Mouse (Mus musculus): ENCODE data around the gene Dlx2.

Gene Dlx2

DNA sequence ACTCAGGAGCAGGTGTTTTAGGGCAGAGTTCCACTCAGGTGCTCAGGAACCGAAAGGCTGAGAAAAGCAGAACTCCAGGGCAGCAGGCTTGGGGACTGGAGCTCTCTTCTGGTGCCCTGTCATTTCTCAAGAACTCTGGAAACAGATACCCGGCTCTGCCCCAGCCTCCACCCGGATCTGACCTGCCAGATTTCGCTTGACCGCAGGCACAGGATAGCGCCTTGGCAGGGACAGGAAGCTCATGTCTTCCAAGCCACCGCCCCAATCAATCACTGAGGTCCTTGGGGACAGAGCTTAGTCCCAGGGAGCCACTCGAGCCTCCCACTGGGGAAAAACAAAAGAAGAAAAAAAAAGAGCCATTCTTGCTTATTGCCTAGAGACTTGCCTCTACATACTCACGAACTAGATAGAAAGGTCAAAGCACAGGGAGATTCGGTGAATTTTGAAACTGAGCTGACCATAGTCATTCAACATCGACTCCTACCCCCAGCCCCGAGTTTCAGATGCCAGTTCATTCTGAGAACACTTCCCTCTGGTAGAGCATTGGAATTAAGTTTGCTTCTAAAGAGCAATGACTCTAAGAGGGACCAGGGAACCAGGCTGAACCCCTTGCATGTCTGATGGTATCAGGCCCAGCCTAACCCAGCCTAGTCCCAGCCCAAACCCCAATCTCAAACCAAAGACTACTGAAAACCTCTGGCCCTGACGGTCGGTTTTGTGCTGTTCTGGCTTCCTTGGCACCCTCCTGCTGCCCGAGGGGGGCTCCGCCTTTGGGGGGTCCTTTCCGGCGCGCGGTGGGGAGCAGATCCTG is 12.1 kb downstream of the Dlx2 start:
- DNase-seq: peak; percentile 80

DNA sequence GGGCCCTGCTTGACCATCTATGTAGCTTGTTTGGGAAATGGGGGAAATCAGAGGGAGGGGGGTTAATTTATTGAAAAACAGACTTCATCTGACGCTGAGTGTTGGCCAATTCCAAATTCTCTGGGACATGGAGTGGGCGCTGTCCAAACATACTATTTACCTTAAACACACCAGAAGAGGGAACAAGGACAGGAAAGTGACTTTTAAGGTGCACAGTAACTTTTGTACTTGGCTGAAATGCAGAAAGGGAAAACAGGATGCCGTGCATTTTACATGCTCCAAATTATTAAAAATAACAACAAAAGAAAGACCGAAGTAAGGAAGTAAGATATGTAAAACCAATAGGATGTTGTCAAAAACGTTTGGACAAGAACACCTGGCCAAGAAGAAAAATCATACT is 13.5 kb downstream of the Dlx2 start:
- DNase-seq: no peak

DNA sequence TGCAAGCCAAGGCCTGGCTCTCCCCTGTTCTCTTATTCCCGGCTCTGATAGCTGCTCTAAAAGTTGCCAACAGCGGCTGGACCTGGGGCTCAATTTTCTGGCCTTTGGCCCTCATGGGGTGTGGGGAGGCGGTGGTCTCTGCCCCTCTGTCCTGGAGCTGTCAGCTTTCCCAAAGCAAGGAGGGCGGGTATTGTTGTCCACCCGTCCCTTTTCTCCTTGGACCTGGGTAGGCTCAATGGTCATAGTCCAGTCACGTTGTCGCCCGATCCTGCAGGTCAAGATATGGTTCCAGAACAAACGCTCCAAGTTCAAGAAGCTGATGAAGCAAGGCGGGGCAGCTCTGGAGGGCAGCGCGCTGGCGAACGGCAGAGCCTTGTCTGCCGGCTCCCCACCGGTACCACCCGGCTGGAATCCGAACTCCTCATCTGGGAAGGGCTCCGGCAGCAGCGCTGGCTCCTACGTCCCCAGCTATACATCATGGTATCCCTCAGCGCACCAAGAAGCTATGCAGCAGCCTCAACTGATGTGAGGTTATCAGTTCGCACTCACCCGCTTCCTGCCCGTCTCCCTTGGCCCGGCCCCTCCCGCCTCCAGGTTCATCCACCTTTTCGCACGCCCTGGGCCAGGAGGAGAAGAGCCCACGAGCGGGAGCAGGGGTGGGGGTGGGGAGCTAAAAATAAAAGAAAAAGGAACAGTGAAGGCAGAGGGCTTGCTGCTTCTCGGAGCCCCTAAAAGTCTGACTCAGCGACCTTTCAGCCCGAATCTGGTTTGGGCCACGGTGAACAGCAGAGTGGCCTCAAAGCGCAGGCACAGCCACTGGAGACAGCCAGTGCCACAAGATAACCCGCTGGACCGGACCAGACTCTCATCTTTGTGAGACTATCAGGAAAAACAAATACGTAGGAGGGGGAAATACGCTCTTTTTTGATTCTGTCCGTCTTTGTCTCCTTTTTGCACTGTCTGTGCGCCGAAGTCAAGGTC is 14.3 kb downstream of the Dlx2 start:
- DNase-seq: peak; percentile 78

DNA sequence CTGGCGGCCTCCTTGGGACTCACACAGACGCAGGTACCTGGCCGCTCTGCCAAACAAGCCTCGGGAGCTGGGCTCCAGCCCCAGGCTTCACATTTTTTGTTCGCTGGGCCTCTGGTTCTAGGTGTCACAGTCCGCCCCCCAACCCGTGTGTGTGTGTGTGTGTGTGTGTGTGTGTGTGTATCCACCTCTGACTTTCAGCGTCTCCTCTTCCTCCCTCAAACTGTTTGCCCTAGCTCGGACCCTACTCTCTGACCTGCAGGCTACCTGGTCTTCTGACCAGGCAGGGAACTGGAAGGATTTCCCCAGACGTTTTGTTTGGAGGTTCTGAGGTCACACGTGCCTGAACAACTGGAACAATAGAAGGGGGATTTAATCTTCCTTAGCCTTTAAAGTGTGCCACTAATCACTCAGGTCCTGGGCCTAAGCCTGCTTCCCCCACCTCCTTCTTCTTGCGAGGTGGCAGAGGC is 15.4 kb downstream of the Dlx2 start:
- peak; percentile 51 for DNase-seq

DNA sequence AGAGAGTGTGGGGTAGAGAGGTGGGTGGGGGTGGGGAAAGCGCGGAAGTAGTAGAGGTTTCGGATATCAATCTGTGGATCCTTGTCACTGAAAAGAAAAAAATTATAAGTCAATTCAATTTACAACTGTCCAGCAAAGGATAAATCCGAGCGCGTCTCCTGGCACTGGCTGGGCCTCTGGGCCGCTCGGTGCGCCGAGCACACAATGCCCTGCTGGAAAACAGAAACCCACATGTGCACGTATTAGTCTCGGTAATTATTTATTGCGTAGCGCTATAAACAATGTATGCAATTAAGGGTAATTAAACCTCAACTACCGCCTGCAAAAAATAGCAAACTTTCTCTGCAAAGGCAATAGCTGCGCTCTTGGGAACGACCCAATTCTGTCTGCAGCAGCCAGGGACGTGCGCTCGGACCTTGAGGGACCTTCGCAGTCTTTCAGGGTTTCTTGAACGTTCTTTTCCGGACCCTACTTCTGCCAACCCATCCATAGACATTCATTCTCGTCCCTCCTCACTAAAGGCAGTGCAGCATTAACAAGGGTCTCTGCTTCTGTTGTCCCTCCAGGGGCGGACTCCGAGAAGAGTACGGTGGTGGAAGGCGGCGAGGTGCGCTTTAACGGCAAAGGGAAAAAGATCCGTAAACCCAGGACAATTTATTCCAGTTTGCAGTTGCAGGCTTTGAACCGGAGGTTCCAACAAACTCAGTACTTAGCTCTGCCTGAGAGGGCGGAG is 16.0 kb downstream of the Dlx2 start:
- DNase-seq: peak; percentile 83

DNA sequence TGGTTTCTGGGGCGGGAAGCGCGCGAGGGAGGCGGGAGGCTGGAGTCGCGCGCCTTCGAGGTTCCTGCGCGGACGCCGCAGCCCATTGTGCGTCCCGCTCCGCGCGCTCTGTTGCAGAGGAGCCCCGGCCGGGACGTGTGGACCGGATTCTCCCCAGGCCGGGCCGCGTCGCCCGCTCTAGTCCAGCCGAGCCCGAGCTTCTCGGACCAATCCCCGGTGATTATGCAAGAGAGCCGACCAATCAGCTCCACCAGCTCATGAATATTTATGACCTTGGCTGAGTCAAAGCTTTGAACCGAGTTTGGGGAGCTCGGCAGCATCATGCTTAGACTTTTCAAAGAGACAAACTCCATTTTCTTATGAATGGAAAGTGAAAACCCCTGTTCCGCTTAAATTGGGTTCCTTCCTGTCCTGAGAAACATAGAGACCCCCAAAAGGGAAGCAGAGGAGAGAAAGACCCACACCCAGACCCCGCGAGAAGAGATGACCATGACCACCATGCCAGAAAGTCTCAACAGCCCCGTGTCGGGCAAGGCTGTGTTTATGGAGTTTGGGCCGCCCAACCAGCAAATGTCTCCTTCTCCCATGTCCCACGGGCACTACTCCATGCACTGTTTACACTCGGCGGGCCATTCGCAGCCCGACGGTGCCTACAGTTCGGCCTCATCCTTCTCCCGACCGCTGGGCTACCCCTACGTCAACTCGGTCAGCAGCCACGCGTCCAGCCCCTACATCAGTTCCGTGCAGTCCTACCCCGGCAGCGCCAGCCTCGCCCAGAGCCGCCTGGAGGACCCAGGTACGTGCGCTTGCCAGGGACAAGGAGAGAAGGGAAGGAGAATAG is 16.8 kb downstream of the Dlx2 start:
- DNase-seq: peak; percentile 98

DNA sequence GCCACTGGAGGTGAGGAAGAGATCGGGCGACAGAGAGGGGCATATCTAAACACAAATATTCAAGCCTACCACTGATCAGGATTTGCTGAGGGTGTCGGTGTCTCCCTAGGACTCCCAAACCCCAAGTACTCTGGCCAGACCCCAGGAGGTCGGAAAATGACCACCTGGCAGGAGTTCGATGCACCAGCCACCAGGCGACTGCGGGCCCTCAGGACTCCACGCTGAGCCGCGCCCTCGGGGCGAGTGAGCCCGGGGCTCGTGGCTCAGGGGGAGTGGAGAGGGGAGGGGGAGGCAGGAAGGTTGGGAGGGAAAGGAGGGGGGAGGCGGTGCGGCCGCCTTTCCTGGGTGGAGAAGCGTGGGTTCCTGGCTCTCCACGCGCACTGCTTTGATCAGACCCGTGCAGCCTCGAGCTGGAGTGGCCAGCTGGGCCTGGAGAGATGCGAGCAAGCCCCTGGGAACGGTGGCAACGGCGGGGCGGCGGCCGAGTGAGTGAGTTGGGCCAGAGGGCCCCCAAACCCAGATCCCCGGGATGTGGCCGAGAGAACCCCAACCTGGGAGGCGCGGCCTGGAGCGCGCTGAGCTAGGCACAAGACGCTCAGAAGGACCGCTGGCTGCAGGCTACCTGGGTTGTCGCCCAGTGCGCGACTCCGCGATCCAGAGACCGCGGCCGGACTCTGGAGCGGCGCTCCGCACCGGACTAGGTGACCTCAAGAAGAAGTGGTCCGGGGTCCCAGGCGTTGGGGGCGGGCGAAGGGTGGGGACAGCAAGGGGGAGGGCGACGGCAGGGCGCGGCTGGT is 17.6 kb downstream of the Dlx2 start:
- DNase-seq: peak; percentile 87

DNA sequence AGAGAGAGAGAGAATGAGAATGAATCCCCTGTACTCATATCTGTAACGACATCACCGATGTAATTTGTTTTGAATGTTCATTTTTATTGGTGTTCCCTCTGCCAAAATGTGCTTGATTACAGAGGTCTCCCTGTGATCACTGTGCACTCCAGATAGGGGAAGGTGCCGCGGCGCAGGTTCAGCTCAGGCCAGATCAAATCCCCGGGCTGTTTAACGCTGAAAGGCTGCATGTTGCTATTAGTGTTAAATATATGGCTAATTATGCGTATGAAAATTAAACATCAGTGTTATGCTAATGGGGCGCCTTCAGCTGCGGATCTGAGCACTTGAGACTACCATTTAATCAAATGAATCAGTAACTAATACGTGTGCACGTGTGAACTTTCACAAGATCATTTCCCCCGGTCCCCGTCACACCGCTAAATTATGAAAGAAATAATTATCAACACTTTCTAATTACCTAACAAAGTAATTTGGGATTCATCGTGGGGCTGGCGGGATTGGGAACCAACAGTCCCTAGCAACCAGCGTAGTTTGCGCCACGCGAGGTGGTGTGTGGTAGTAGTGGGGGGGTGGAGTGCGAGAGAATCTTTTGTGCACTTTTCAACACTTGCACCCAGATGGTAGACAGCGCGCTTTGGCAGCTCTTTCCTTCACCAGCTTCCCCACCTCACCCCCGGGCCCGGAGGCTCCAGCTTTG is 18.4 kb downstream of the Dlx2 start, which contains the start of gene Dlx1:
Gene Dlx1 (plus strand): TSS at position 100 of the 700 bp plus-strand sequence.
- peak; percentile 86 for DNase-seq

DNA sequence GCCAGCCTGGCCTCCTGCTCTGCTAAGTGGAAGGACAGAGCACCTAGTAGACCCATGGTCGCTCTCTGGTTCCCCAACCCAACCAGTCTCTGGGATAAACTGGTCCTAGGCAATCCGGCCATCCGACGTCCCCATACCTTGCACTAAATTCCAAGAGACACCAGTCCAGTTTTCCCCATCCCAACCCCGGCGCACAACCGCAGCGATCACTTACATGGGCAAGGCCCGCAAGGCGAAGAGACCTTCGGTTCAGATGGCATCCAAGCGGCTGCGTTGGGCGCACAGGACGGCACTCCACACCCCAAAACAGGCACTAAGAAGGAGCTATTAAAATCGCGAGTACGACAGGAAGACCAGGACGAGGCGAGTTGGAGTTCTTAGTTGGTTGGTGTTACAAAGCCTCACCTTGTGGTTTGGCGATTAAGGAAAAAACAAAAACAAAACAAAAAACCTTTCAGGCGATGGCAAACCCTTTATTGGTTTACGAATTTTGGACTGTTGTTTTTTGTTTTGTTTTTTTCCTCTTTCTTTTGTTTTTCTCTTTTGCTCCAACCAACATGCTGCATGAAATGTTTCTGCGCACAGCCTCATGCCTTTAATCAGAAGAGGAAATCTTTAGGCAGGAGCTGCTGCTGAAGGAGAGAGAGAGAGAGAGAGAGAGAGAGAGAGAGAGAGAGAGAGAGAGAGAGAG is 19.1 kb downstream of the Dlx2 start:
- DNase-seq: no peak

DNA sequence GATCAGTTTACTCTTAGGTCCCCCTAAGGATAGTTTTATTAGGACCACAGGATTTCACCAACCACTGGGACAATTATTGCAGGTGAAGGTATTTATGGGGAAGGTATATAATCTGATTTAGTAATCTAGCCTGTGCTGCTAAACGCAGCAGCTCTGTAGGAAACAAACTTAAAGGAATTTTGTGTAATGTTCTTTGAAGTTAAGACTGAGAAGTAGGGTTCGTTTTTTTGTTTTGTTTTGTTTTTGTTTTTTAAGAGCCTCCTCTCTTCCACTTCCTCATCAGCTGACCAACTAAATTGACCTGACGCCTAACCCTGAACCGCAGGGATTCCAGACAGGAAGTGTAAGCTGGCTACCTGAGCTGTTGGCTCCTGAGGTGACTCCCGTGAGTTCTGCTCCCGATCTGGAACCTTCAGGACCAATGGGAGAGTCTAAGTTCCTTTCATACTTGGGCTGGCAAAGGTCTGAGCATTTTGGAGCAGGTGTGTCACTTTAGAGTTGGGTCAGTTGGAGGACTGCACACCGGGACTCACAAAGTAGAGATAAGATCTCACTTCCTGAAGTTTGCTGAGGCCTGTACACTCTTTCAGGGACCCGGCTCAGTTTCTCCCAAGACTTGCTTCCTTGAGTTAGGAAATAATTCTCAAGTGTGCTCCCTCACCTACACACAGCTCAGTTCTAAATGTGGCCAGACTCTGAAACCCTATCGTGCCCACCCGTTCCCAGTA is 19.8 kb downstream of the Dlx2 start:
- DNase-seq: no peak

DNA sequence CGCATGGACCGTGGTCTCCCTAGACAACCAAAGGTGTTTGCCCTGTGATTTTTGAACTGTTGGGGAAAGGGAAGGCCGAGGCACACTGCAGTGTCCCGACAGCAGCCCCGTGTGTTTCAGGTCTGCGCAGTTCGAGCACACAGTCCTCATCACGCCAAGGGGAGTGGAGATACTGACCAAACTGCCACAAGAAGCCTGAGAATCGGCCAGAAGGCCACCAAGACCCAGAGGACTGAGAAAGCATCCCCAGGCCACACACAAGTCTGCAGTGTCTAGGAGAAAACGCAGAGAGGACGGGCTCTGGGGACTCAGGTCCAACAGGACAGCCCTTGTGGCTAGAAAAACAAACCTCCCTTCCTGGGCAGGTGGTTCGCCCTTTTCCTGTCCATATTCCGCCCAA is 21.8 kb downstream of the Dlx2 start:
- peak; percentile 87 for DNase-seq

DNA sequence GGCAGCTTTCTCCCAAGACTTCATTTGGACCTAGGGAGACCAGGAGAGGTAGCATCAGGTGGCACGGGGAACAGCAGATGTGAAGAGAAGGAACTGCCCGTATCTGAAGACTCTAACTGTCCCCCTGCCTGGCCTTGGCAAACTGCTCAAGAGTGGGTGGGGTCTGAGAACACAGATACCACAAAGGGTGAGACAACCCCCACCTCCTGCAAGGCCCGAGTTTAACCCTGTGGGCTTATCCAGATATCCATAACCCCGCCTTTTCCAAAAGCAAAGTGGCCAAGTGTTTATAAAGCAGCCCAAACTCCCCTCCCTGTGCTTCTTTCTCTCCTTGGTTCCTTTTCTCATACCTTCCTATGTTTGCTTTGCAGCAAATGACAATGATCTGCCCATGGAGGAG is 23.1 kb downstream of the Dlx2 start:
- DNase-seq: no peak

DNA sequence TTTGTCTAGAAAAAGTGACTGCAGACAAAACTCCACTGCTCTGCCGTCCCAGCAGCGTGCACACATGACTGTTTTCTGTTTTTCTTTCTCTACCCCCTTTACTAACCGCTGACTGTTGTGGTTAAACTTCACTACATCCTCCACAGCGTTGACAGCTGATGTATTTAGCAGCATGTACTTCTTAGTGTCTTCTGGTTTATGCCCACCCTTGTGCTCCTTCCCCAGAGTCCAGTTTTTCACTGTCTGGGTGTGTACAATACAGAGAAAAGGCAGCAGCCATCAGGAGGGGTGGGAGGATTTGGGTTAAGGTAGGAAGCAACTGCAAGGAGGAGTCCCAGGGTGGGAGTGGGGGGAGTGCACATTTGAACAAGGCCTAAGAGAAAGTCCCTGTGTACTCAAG is 23.7 kb downstream of the Dlx2 start:
- DNase-seq: no peak

DNA sequence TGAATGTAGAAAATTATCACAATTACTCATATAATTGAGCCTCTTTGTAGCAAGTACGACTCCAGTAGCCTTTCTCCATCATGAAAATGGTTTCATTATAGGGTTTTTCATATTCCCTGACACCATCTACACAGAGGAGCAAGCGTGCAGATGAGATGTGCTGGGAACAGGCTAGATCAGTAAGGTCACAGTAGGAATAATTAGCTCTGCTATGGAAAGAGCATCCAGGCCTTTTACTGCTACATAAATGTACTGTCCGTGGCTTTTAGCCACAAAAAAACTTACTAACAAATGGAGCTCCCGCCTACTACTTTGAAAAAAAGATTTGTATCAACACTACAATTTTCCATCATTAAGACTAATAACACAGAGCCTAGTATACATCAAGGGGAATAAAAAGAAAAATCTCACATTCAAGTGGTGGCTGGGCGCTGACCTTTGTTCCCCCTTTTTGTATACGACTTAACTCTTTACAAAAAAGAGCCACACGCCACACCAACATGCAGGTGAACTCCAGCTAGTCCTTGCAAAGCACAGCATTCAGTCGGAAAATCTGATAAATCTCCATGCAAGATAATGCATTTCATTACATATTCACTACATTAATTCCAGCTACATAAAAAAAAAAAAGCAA is 29.0 kb downstream of the Dlx2 start:
- DNase-seq: no peak

DNA sequence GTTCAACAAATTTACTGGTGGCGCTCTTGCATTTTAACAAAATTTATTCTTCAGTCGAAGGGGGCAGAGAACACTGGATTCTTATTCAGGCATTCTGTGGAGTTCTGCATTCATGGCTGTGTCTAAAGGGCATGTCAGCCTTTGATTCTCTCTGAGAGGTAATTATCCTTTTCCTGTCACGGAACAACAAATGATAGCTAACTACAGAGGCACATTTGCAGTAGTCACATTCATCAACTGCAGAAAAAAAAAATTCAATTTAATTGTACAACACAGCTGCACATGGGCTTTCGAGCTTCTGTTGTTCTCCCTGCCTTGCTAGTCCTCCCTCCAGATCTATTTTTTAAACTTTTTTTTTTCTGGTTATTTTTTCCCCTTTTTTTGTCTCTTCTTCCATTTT is 29.6 kb downstream of the Dlx2 start:
- no peak for DNase-seq

DNA sequence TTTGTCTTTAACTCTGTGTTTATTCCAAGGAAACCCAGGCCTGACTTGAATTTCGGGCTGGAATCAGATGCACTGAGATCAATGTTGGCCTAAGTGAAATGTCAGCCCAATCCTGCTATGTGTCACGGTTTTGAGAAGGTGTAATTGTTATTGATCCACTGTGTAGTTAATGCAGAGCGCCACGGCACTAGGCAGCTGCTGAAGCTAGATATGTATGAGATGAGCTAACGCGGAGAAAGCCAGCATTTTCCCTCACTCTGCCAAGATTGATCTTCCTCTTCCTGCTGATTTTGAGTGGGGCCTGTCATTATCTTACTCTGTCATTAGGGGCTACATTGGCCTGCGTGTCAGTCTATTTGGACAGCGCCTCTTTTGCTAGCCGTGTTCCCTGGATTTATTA is 34.2 kb downstream of the Dlx2 start:
- DNase-seq: no peak

DNA sequence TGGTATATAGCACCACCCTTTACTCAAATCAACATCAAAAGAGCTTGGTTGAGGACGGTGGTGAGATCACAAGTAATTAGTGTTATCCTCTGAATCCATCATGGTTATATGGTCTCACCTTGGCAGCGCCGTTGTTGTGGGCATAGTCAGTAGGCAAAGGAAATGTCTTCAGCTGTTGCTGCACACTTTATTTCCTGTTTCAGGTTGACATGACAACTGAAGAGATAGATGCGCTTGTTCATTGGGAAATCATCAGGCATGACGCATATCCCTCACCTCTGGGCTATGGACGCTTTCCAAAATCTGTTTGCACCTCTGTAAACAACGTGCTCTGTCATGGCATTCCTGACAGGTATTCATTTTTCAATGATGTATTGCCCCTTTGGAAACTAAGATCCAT is 35.3 kb downstream of the Dlx2 start:
- no peak for DNase-seq

DNA sequence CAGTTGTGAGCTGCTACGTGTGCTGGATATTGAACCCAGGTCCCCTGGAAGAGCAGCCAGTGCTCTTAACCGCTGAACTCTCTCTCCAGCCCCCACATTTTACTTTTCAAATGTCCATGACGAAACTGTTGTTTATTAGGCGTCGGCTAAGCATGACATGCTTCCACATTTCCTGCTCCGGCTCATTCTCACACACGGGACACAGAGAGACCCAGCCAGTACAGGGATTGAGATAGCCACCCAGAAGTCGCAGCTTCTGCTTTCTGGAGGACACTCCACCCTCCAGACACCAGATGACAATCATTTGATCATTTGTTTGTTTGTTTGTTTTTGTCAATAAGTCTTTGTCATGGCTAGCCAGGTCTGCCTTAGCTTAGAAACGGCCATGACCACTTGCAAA is 41.7 kb downstream of the Dlx2 start:
- DNase-seq: no peak
